Mouse (Mus musculus) C2C12 (cell line): ENCODE measurements at regions not wholly inside any gene's neighbourhood (a gene's known extent, or its start where the extent isn't known, plus 50 kb on each side); places are given as distances from the start of the nearest gene placed in this dataset.

Experiments used
- CEBPB ChIP-seq: IDR thresholded peaks from one replicate; pipeline ENCODE4 v1.6.1; 2011; ENCODE audit warnings: low read depth, mild to moderate bottlenecking, control low read depth, moderate library complexity
- CTCF ChIP-seq: IDR thresholded peaks from one replicate; pipeline ENCODE4 v1.5.1; 2011; ENCODE audit not compliant: control insufficient read depth, insufficient read depth, insufficient read length
- MAX ChIP-seq: IDR thresholded peaks from one replicate; pipeline ENCODE4 v1.6.1; 2011; ENCODE audit warnings: mild to moderate bottlenecking, control low read depth
- MYOD1 ChIP-seq: IDR thresholded peaks from one replicate; pipeline ENCODE4 v1.6.1; 2011; ENCODE audit warnings: low read depth; ENCODE audit not compliant: control insufficient read depth, insufficient read length
- USF1 ChIP-seq: IDR thresholded peaks from one replicate; pipeline ENCODE4 v1.6.1; 2011; ENCODE audit warnings: low read depth, mild to moderate bottlenecking, control low read depth, moderate library complexity

- TF ChIP-seq CTCF (no peak), MYOD1 (no peak), USF1 (no peak), MAX (no peak), CEBPB (no peak)
Observed at GRCm38 (mm10) chr13:119147701-119148100, 280.7 kb upstream of the Paip1 start.
